Mouse (Mus musculus) lung, adult 2 months (tissue): ENCODE results near the gene Lrrc17.

Experiments
- CTCF ChIP-seq: fragments of 200-500 bp; IDR thresholded peaks from 2 replicates; pipeline ENCODE4 v1.5.1; 2011; ENCODE audit warnings: mild to moderate bottlenecking, low read length, control low read depth; ENCODE audit not compliant: insufficient read depth
- POLR2A ChIP-seq: fragments of 200-500 bp; IDR thresholded peaks from 2 replicates; pipeline ENCODE4 v1.6.1; 2011; ENCODE audit warnings: low read depth, mild to moderate bottlenecking, control low read depth, low read length, borderline replicate concordance; ENCODE audit errors: extremely low read depth

- TF ChIP-seq CTCF (no peak), POLR2A (no peak)
Measured at GRCm38 (mm10) chr5:21498490-21498889, 44.9 kb upstream of the Lrrc17 start.
